Mouse (Mus musculus) forebrain, embryonic 11.5 days (tissue): ENCODE data around the gene Map3k5. TPM values are rescaled to one million over a fixed set of nuclear protein-coding genes. Genes with fewer than 3 reads are reported as not detected.

ENCODE experiments used
- ATAC-seq: fragments of 200-750 bp; cut with Nextera tagmentation; replicated peaks from 2 replicates; pipeline ENCODE4 v1.8.0; 2017; ENCODE audit warnings: moderate TSS enrichment; ENCODE audit not compliant: low FRiP score
- DNase-seq: peaks from one replicate; pipeline ENCODE4 v3.0.0-alpha.2; 2017; ENCODE audit warnings: low spot score
- H3K27ac ChIP-seq: fragments of 300-500 bp; sonication (generic); 2 replicates; pipeline ENCODE4 v1.5.1; 2014; ENCODE audit warnings: low read depth, low read length
- H3K27me3 ChIP-seq: fragments of 300-500 bp; sonication (generic); 2 replicates; pipeline ENCODE4 v1.6.1; 2014; ENCODE audit warnings: mild to moderate bottlenecking, low read length, mixed read lengths; ENCODE audit not compliant: control insufficient read depth, insufficient read depth
- H3K36me3 ChIP-seq: fragments of 300-500 bp; sonication (generic); 2 replicates; pipeline ENCODE4 v1.6.1; 2014; ENCODE audit warnings: mild to moderate bottlenecking, low read length, moderate library complexity, mixed read lengths; ENCODE audit not compliant: control insufficient read depth, insufficient read depth
- H3K4me1 ChIP-seq: fragments of 300-500 bp; sonication (generic); replicated peaks from 2 replicates; pipeline ENCODE4 v1.6.1; 2014; ENCODE audit warnings: low read length, mixed read lengths; ENCODE audit not compliant: control insufficient read depth, insufficient read depth
- H3K4me2 ChIP-seq: fragments of 300-500 bp; sonication (generic); 2 replicates; pipeline ENCODE4 v1.6.1; 2014; ENCODE audit warnings: low read depth, mild to moderate bottlenecking, low read length, moderate library complexity, mixed read lengths; ENCODE audit not compliant: severe bottlenecking
- H3K4me3 ChIP-seq: fragments of 300-500 bp; sonication (generic); 2 replicates; pipeline ENCODE4 v1.5.1; 2014; ENCODE audit warnings: low read depth, low read length
- H3K9ac ChIP-seq: fragments of 300-500 bp; sonication (generic); 2 replicates; pipeline ENCODE4 v1.6.1; 2014; ENCODE audit warnings: low read length
- H3K9me3 ChIP-seq: fragments of 300-500 bp; sonication (generic); 2 replicates; pipeline ENCODE4 v1.6.1; 2016; ENCODE audit warnings: low read length, mixed read lengths; ENCODE audit not compliant: control insufficient read depth
- WGBS: fragments of 180-500 bp; shearing (Covaris S2); extraction: QIAGEN DNeasy Blood & Tissue Kit; methylation state at CpG from one replicate; pipeline ENCODE4 v1.1.7; 2014; 5-methylcytosine and 5-hydroxymethylcytosine counted together
- polyA plus RNA-seq: library from polyadenylated mRNA; unstranded; fragments of >200 nt; fragmentation: Nextera tagmentation; extraction: Ambion mirVana; gene quantifications from 2 replicates; pipeline ENCODE4 v1.2.1, GENCODE M21; 2014

The Map3k5 gene
- polyA plus RNA-seq, 1 experiment from 2014 or later = 0.49 TPM

GRCm38 (mm10) chr10:19939282-19939705, 5.0 kb downstream of the Map3k5 start:
- Histone ChIP-seq H3K4me3 (no peak overlapping the region), H3K36me3 (no peaks in the 10 kb centered on the region), H3K27me3 (peaks cover 3% of the 10 kb centered on the region; the same call in 1 of the 2 replicates), H3K9me3 (no peaks in the 10 kb centered on the region), H3K4me2 (no peak overlapping the region), H3K27ac (no peak overlapping the region), H3K4me1 (peaks cover 4% of the 10 kb centered on the region; the same call in 1 of the 2 replicates), H3K9ac (no peak overlapping the region)
- 58% methylated on average over 8 of the region's 8 CpGs for WGBS
- no peak for DNase-seq
- no peak for ATAC-seq

GRCm38 (mm10) chr10:19940127-19940526, 5.9 kb downstream of the Map3k5 start:
- DNase-seq (no peak), ATAC-seq (no peak)
- H3K4me2 ChIP-seq = no peak overlapping the region
- H3K9ac ChIP-seq = no peak overlapping the region
- H3K9me3 ChIP-seq = no peaks in the 10 kb centered on the region
- H3K36me3 ChIP-seq = no peaks in the 10 kb centered on the region
- peaks cover under 1% of the 10 kb centered on the region; the same call in 1 of the 2 replicates for H3K4me1 ChIP-seq
- H3K4me3 ChIP-seq = no peak overlapping the region
- H3K27me3 ChIP-seq = peaks cover 2% of the 10 kb centered on the region; the same call in 1 of the 2 replicates
- no peak overlapping the region for H3K27ac ChIP-seq
- 89% methylated on average over 7 of the region's 7 CpGs for WGBS

GRCm38 (mm10) chr10:19940626-19941025, 6.4 kb downstream of the Map3k5 start:
- Histone ChIP-seq H3K4me1 (no peaks in the 10 kb centered on the region), H3K36me3 (no peaks in the 10 kb centered on the region), H3K27me3 (no peaks in the 10 kb centered on the region), H3K9me3 (no peaks in the 10 kb centered on the region), H3K9ac (no peak overlapping the region), H3K4me3 (no peak overlapping the region), H3K27ac (no peak overlapping the region), H3K4me2 (no peak overlapping the region)
- WGBS = 88% methylated on average over 8 of the region's 8 CpGs
- ATAC-seq = no peak
- DNase-seq = no peak

GRCm38 (mm10) chr10:19941063-19941462, 6.8 kb downstream of the Map3k5 start:
- H3K27me3 ChIP-seq = no peaks in the 10 kb centered on the region
- no peaks in the 10 kb centered on the region for H3K4me1 ChIP-seq
- no peak overlapping the region for H3K4me3 ChIP-seq
- DNase-seq (no peak), ATAC-seq (no peak)
- WGBS = 71% methylated on average over 6 of the region's 6 CpGs
- H3K36me3 ChIP-seq = no peaks in the 10 kb centered on the region
- H3K9ac ChIP-seq = no peak overlapping the region; the same call in 1 of the 2 replicates
- H3K9me3 ChIP-seq = no peaks in the 10 kb centered on the region
- H3K4me2 ChIP-seq = no peak overlapping the region
- no peak overlapping the region for H3K27ac ChIP-seq

GRCm38 (mm10) chr10:19941914-19942313, 7.6 kb downstream of the Map3k5 start:
- no peak overlapping the region for H3K27ac ChIP-seq
- H3K36me3 ChIP-seq = no peaks in the 10 kb centered on the region
- DNase-seq = no peak
- 93% methylated on average over 8 of the region's 9 CpGs for WGBS
- no peaks in the 10 kb centered on the region for H3K4me1 ChIP-seq
- no peaks in the 10 kb centered on the region for H3K9me3 ChIP-seq
- no peak overlapping the region for H3K9ac ChIP-seq
- no peak for ATAC-seq
- no peak overlapping the region for H3K4me3 ChIP-seq
- H3K4me2 ChIP-seq = no peak overlapping the region
- H3K27me3 ChIP-seq = no peaks in the 10 kb centered on the region

- Histone ChIP-seq H3K4me2 (no peak overlapping the region), H3K9ac (no peak overlapping the region), H3K27ac (no peak overlapping the region), H3K4me3 (no peak overlapping the region), H3K4me1 (no peaks in the 10 kb centered on the region), H3K27me3 (no peaks in the 10 kb centered on the region), H3K36me3 (no peaks in the 10 kb centered on the region), H3K9me3 (no peaks in the 10 kb centered on the region)
- ATAC-seq (no peak), DNase-seq (no peak)
- WGBS = 93% methylated on average over 3 of the region's 3 CpGs
These were observed 8.3 kb downstream of the Map3k5 start for GRCm38 (mm10) chr10:19942621-19943020.

- no peak for ATAC-seq
- Histone ChIP-seq H3K4me2 (no peak overlapping the region), H3K4me3 (no peak overlapping the region), H3K27ac (no peak overlapping the region), H3K27me3 (no peaks in the 10 kb centered on the region), H3K4me1 (no peaks in the 10 kb centered on the region), H3K9ac (no peak overlapping the region), H3K9me3 (no peaks in the 10 kb centered on the region), H3K36me3 (no peaks in the 10 kb centered on the region)
- no peak for DNase-seq
- WGBS = 82% methylated on average over 7 of the region's 7 CpGs
These were observed 11.4 kb downstream of the Map3k5 start for GRCm38 (mm10) chr10:19945651-19946050.

- H3K36me3 ChIP-seq = no peaks in the 10 kb centered on the region
- no peaks in the 10 kb centered on the region for H3K4me1 ChIP-seq
- H3K4me3 ChIP-seq = no peak overlapping the region
- H3K9ac ChIP-seq = no peak overlapping the region
- H3K4me2 ChIP-seq = no peak overlapping the region
- ATAC-seq = no peak
- 91% methylated on average over 6 of the region's 6 CpGs for WGBS
- no peaks in the 10 kb centered on the region for H3K27me3 ChIP-seq
- no peaks in the 10 kb centered on the region for H3K9me3 ChIP-seq
- DNase-seq = no peak
- no peak overlapping the region for H3K27ac ChIP-seq
These were observed 12.4 kb downstream of the Map3k5 start for GRCm38 (mm10) chr10:19946644-19947043.

- Histone ChIP-seq H3K9me3 (no peaks in the 10 kb centered on the region), H3K4me3 (no peak overlapping the region), H3K27ac (no peak overlapping the region), H3K9ac (no peak overlapping the region), H3K4me2 (no peak overlapping the region), H3K27me3 (no peaks in the 10 kb centered on the region), H3K36me3 (no peaks in the 10 kb centered on the region), H3K4me1 (no peaks in the 10 kb centered on the region)
- DNase-seq = no peak
- WGBS = 93% methylated on average over 10 of the region's 10 CpGs
- no peak for ATAC-seq
These were observed 13.2 kb downstream of the Map3k5 start for GRCm38 (mm10) chr10:19947441-19947840.
